Mouse (Mus musculus) embryonic facial prominence, embryonic 10.5 days (tissue): Measurements from ENCODE around the gene Olfr15. TPM values are rescaled to one million over a fixed set of nuclear protein-coding genes. Genes with fewer than 3 reads are reported as not detected.
"Not testable (repeated sequence)": the region's sequence is repeated elsewhere in the genome, so short reads cannot be mapped to it uniquely, and the experiment has no call there.

ENCODE experiments used
- DNase-seq: peaks from one replicate; pipeline ENCODE4 v3.0.0-alpha.2; 2017; ENCODE audit warnings: low spot score
- H3K27ac ChIP-seq: fragments of 300-500 bp; sonication (generic); replicated peaks from 2 replicates; pipeline ENCODE4 v1.5.1; 2016; ENCODE audit warnings: mild to moderate bottlenecking
- H3K27me3 ChIP-seq: fragments of 300-500 bp; sonication (generic); replicated peaks from 2 replicates; pipeline ENCODE4 v1.6.1; 2016; ENCODE audit warnings: low read depth, mild to moderate bottlenecking; ENCODE audit not compliant: poor library complexity, severe bottlenecking
- H3K36me3 ChIP-seq: fragments of 300-500 bp; sonication (generic); replicated peaks from 2 replicates; pipeline ENCODE4 v1.6.1; 2016; ENCODE audit warnings: mild to moderate bottlenecking, moderate library complexity
- H3K4me1 ChIP-seq: fragments of 300-500 bp; sonication (generic); 2 replicates; pipeline ENCODE4 v1.6.1; 2016
- H3K4me3 ChIP-seq: fragments of 300-500 bp; sonication (generic); 2 replicates; pipeline ENCODE4 v1.5.1; 2016; ENCODE audit warnings: mild to moderate bottlenecking, moderate library complexity
- H3K9me3 ChIP-seq: fragments of 300-500 bp; sonication (generic); 2 replicates; pipeline ENCODE4 v1.6.1; 2016; ENCODE audit warnings: mild to moderate bottlenecking
- WGBS: fragments of 180-500 bp; shearing (Covaris S2); methylation state at CpG from one replicate; pipeline ENCODE4 v1.1.7; 2016; 5-methylcytosine and 5-hydroxymethylcytosine counted together
- polyA plus RNA-seq: library from polyadenylated mRNA; unstranded; fragments of >200 nt; fragmentation: Nextera tagmentation; extraction: Ambion mirVana; gene quantifications from 2 replicates; pipeline ENCODE4 v1.2.1, GENCODE M21; 2016

Olfr15 gene
- polyA plus RNA-seq, 1 experiment from 2014 or later = 0.31 TPM

DNA sequence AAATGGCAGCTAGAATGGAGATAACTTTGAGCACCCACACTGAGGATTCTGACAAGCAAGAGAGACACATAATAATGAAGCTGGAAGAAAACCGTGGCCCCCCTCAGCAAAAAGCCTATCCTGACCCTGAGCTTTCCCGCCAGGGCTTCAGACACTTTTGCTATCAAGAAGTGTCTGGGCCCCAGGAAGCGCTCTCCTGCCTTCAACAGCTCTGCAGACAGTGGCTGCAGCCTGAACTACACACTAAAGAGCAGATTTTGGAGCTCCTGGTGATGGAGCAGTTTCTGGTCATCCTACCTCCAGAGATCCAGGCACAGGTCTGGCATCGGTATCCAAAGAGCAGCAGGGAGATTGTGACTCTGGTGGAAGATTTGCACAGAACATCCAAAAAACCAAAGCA, 17.2 kb downstream of the Olfr15 start:
- Histone ChIP-seq H3K4me1 (peaks cover 10% of the 10 kb centered on the region), H3K9me3 (no peaks in the 10 kb centered on the region), H3K27ac (no peak overlapping the region), H3K4me3 (peak overlapping the region; percentile 76), H3K27me3 (no peaks in the 10 kb centered on the region), H3K36me3 (no peaks in the 10 kb centered on the region)
- WGBS = 63% methylated on average over 4 of the region's 4 CpGs
- no peak for DNase-seq

DNA sequence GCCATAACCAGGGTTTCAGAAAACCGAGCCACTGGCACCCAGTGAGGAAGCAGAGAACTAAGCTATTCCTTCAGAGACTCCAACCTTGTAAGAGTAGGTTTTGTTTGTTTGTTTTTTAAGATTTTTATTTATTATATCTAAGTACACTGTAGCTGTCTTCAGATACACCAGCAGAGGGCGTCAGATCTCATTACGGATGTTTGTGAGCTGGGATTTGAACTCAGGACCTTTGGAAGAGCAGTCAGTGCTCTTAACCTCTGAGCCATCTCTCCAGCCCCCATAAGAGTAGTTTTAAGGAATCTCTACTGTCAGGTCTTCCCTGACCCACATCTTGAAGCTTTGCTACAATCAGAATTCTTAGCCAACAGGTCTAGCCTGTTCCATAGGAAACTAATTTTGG, 17.7 kb downstream of the Olfr15 start:
- no peaks in the 10 kb centered on the region for H3K27me3 ChIP-seq
- 74% methylated on average over 3 of the region's 3 CpGs for WGBS
- H3K4me1 ChIP-seq = peaks cover 10% of the 10 kb centered on the region
- H3K9me3 ChIP-seq = no peaks in the 10 kb centered on the region
- H3K27ac ChIP-seq = no peak overlapping the region
- no peak for DNase-seq
- H3K36me3 ChIP-seq = no peaks in the 10 kb centered on the region
- H3K4me3 ChIP-seq = no peak overlapping the region

DNA sequence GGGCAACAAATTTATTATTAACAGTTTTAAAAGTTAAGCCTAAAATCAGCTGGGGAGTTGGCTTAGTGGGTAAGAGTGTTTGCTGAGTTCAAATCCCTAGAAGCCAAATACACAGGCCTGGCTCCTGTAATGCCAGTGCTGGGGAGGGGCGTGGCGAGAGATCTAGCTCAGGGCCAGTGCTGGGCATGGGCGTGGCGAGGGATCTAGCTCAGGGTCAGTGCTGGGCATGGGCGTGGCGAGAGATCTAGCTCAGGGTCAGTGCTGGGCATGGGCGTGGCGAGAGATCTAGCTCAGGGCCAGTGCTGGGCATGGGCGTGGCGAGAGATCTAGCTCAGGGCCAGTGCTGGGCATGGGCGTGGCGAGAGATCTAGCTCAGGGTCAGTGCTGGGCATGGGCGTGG, 20.6 kb downstream of the Olfr15 start:
- not testable (repeated sequence) for DNase-seq, H3K4me1 ChIP-seq, H3K27me3 ChIP-seq, H3K9me3 ChIP-seq, H3K4me3 ChIP-seq, H3K36me3 ChIP-seq, H3K27ac ChIP-seq
- 90% methylated on average over 13 of the region's 13 CpGs for WGBS

- Histone ChIP-seq H3K4me3 (no peak overlapping the region), H3K27me3 (no peaks in the 10 kb centered on the region), H3K9me3 (no peaks in the 10 kb centered on the region), H3K36me3 (no peaks in the 10 kb centered on the region), H3K4me1 (peaks cover 4% of the 10 kb centered on the region), H3K27ac (no peak overlapping the region)
- WGBS = 35% methylated on average over 12 of the region's 12 CpGs
- DNase-seq = peak; percentile 57
Observed at GRCm38 (mm10) chr16:3852586-3852985, 21.9 kb downstream of the Olfr15 start.

- DNase-seq = no peak
- Histone ChIP-seq H3K36me3 (no peaks in the 10 kb centered on the region), H3K4me3 (no peak overlapping the region), H3K4me1 (no peaks in the 10 kb centered on the region), H3K27ac (no peak overlapping the region), H3K27me3 (no peaks in the 10 kb centered on the region), H3K9me3 (no peaks in the 10 kb centered on the region)
- 62% methylated on average over 11 of the region's 11 CpGs for WGBS
Observed at GRCm38 (mm10) chr16:3854437-3855182, 23.9 kb downstream of the Olfr15 start.

GRCm38 (mm10) chr16:3855776-3856175, 25.1 kb downstream of the Olfr15 start:
- no peak for DNase-seq
- Histone ChIP-seq H3K9me3 (no peaks in the 10 kb centered on the region), H3K27ac (no peak overlapping the region), H3K4me1 (no peaks in the 10 kb centered on the region), H3K4me3 (no peak overlapping the region), H3K36me3 (peaks cover 5% of the 10 kb centered on the region), H3K27me3 (no peaks in the 10 kb centered on the region)
- 76% methylated on average over 1 of the region's 1 CpGs for WGBS

DNA sequence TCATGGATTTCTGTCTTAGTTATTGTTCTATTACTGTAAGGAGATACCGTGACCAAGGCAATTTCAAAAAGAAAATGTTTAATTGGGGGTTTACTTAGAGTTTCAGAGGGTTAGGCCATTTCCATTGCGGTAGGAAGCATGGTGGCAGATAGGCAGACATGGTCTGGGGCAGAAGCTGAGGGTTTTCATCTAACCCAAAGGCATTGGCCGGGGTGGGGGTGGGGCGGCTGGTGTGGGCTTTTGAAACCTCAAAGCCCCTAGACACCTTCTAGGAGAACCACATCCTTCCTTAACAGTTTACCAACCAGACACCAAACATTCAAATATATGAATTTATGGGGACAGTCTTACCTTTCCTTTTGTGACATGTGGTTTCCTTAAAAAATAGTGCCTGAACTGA, 28.6 kb downstream of the Olfr15 start:
- peaks cover 27% of the 10 kb centered on the region for H3K36me3 ChIP-seq
- DNase-seq = no peak
- H3K27ac ChIP-seq = no peak overlapping the region
- WGBS = 91% methylated on average over 4 of the region's 4 CpGs
- H3K27me3 ChIP-seq = no peaks in the 10 kb centered on the region
- H3K4me1 ChIP-seq = no peaks in the 10 kb centered on the region
- H3K9me3 ChIP-seq = no peaks in the 10 kb centered on the region
- H3K4me3 ChIP-seq = no peak overlapping the region

GRCm38 (mm10) chr16:3871815-3872214, 41.1 kb downstream of the Olfr15 start:
- Histone ChIP-seq H3K9me3 (no peaks in the 10 kb centered on the region), H3K4me3 (peak overlapping the region; percentile 73), H3K4me1 (peaks cover 20% of the 10 kb centered on the region), H3K27ac (peak overlapping the region; percentile 86), H3K27me3 (no peaks in the 10 kb centered on the region), H3K36me3 (peaks cover 32% of the 10 kb centered on the region)
- 2% methylated on average over 16 of the region's 16 CpGs for whole genome bisulfite sequencing
- DNase-seq = no peak

DNA sequence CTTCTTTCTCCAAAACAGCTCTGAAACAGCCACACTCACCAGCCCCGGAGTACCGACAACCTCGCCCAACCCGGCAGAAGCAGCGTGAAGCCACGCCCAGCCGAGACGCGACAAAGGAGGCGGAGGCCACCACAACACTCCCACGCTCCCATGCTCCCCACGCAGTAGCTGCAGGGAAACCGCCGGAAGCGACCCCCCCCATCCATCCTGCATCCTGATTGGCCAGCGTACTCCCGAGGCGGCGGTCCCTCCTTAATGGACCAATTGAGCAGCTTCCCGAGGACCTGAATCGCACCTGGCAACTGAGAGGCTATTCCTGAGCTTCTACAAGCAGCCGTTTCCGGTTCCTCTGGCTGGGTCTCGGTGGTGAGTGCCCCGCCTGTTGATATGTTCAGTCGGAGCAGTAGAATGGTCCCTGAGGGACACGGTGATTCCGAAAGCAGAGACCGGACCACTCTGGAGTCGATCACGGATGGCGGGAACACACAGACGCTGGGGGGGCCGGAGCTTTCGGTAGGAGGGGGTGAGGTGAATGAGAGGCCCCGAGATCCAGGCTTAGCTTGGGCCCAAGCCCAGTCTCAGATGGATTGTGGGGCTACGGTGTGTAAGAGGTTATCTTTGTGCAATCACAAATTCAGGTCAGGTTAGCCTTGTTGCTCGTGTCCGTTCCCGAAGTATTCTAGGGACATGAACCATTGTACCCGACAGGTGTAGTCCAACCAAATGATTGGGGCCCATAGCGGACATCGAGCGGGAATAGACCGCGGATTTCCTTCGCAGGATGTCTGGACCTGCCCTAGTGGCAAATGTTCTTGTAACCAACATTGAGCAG, 41.8 kb downstream of the Olfr15 start, which contains the start of gene Naa60:
TSS of gene Naa60 (plus strand) at position 160 of the 832 bp plus-strand sequence.
- Histone ChIP-seq H3K4me1 (peaks cover 20% of the 10 kb centered on the region), H3K36me3 (peaks cover 28% of the 10 kb centered on the region), H3K27ac (peak within 1 kb of the TSS; percentile 86), H3K27me3 (no peaks in the 10 kb centered on the region), H3K4me3 (peak within 1 kb of the TSS; percentile 73), H3K9me3 (no peaks in the 10 kb centered on the region)
- DNase-seq = peak; percentile 97
- 4% methylated on average over 47 of the region's 47 CpGs for WGBS

DNA sequence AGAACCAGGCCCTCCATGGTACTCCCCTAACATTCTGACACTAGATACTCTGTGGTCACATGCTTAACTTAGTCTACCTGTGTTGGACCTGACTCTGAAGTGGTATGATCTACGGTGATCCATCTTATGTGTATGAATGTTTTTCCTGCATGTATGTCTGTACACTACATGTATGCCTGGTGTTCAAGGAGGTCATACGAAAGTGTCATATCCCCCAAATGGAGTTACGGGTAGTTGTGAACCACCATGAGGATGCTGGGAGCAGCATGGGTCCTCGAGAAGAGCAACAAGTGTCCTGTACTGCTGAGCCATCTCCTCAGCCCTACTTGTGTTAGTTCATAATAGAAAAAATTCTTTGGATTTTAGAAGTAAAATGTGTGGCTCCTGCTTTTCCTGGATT, 45.7 kb downstream of the Olfr15 start:
- no peak for DNase-seq
- no peaks in the 10 kb centered on the region for H3K9me3 ChIP-seq
- no peak overlapping the region for H3K4me3 ChIP-seq
- no peaks in the 10 kb centered on the region for H3K27me3 ChIP-seq
- peaks cover 29% of the 10 kb centered on the region for H3K36me3 ChIP-seq
- WGBS = 90% methylated on average over 4 of the region's 4 CpGs
- peaks cover 17% of the 10 kb centered on the region for H3K4me1 ChIP-seq
- H3K27ac ChIP-seq = no peak overlapping the region

DNA sequence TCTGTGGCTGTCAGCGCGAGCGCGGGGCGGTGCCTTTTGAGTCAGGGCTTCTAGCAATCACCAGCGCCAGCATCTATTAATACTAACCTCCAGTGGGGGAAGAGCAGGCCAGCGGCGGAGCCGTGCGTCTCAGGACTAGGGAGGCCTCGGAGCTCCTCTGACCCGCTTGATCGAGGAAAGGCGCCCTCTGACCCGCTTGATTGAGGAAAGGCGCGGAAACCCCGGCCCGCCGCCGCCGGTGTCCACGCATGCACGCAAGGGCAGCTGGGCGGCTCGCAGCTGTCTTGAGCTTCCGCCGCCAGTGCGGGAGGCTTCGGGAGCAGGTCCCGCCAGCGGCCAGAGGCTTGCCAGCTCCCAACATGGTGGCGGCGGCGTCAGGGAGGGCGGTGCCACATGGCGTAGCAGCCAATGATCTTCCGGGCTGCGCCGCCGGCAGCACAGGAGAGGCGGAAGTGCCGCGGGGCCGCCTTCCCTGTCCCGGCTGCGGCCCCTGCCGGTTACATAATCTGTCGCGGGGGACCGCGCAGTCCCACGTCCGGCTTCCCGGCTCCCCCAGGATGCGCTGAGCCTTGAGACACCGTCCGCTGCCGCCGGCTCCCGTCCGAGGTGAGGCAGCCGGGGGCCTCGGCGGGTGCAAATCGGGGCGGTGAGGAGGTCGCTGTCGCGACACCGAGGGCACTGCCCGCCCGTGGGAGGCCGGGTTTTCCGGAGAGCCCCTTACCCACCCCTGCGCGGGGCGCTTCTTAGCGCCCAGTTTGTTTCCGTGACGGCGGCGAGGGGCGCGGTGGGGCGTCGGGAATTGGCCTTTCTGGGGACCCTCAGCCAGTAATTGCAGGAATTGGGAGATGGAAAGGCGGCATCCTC, 53.8 kb downstream of the Olfr15 start, which contains the start of the genes Zfp597 and Gm20695:
TSS of gene Zfp597 (minus strand) at position 361 of the 864 bp plus-strand sequence.
TSS of gene Gm20695 (plus strand) at position 448 of the 864 bp plus-strand sequence.
- Histone ChIP-seq H3K27ac (peak within 1 kb of the TSS; percentile 92), H3K4me1 (peaks cover 12% of the 10 kb centered on the region), H3K9me3 (no peaks in the 10 kb centered on the region), H3K27me3 (no peaks in the 10 kb centered on the region), H3K36me3 (peaks cover 6% of the 10 kb centered on the region), H3K4me3 (peak within 1 kb of the TSS; percentile 81)
- DNase-seq = peak; percentile 96
- under 1% methylated on average over 88 of the region's 88 CpGs for WGBS

GRCm38 (mm10) chr16:3885065-3885670, 54.5 kb downstream of the Olfr15 start:
- H3K27me3 ChIP-seq = no peaks in the 10 kb centered on the region
- H3K9me3 ChIP-seq = no peaks in the 10 kb centered on the region
- no peak for DNase-seq
- peaks cover 12% of the 10 kb centered on the region for H3K4me1 ChIP-seq
- peak overlapping the region; percentile 81 for H3K4me3 ChIP-seq
- peaks cover 3% of the 10 kb centered on the region; the same call in 1 of the 2 replicates for H3K36me3 ChIP-seq
- peak overlapping the region; percentile 92 for H3K27ac ChIP-seq
- 4% methylated on average over 10 of the region's 10 CpGs for WGBS
